Mouse (Mus musculus): ENCODE measurements at regions not wholly inside any gene's neighbourhood (a gene's known extent, or its start where the extent isn't known, plus 50 kb on each side); places are given as distances from the start of the nearest gene placed in this dataset.

DNA sequence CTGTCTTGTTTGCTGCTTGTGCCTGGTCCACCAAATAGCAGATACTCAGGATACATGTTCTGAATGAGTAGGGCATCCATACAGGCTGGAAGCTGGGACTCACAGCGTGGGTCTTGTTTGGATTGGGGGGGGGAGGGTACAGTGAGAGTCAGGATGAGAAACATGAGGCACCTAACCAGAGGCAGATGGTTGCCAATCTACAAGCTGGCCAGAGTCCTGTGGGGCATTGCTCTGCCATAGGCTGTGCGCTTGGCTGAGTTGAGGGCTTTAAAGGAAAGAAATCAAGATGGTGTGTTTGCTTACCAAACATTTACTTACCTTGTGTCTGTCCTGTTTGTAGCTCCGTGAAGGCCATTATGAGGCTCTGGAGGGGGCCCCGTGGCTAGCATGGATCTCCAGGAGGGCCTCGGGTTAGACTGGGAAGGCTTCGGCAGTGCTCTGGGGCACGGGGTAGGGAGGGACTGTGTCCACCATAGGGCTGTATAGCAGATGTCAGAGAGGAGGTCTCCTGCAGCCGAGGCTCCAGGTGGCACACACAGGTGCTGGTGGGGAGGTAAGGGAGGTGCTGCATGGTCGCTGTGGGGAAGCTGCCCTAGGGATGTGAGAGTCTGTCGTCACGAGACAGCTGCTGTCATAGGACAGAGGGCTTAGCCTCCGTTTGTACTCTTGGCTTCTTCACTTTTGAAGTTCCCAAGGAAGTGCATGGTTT lies 70.7 kb upstream of the Id2 start:
- TF ChIP-seq CTCF (IDR thresholded peaks at IDR 0.05; ENCODE audit: low read depth) (no peak), EP300 (optimal IDR thresholded peaks at IDR 0.05) (no peak)

All from stomach, postnatal 0 days (tissue).